Mouse (Mus musculus) midbrain, embryonic 10.5 days (tissue): ENCODE results near the gene Pak7. TPM values are rescaled to one million over a fixed set of nuclear protein-coding genes. Genes with fewer than 3 reads are reported as not detected.
"Not testable (repeated sequence)": the region's sequence is repeated elsewhere in the genome, so short reads cannot be mapped to it uniquely, and the experiment has no call there.

ENCODE experiments used
- DNase-seq: peaks from one replicate; pipeline ENCODE4 v3.0.0-alpha.2; 2017; ENCODE audit warnings: low spot score
- H3K27ac ChIP-seq: fragments of 300-500 bp; sonication (generic); replicated peaks from 2 replicates; pipeline ENCODE4 v1.5.1; 2016; ENCODE audit warnings: mild to moderate bottlenecking
- H3K27me3 ChIP-seq: fragments of 300-500 bp; sonication (generic); 2 replicates; pipeline ENCODE4 v1.6.1; 2016; ENCODE audit warnings: low read depth, mild to moderate bottlenecking; ENCODE audit not compliant: poor library complexity, severe bottlenecking
- H3K36me3 ChIP-seq: fragments of 300-500 bp; sonication (generic); 2 replicates; pipeline ENCODE4 v1.6.1; 2016; ENCODE audit warnings: mild to moderate bottlenecking, moderate library complexity
- H3K4me1 ChIP-seq: fragments of 300-500 bp; sonication (generic); 2 replicates; pipeline ENCODE4 v1.6.1; 2016
- H3K4me3 ChIP-seq: fragments of 300-500 bp; sonication (generic); 2 replicates; pipeline ENCODE4 v1.5.1; 2016; ENCODE audit warnings: mild to moderate bottlenecking, moderate library complexity
- H3K9me3 ChIP-seq: fragments of 300-500 bp; sonication (generic); replicated peaks from 2 replicates; pipeline ENCODE4 v1.6.1; 2016; ENCODE audit warnings: mild to moderate bottlenecking
- WGBS: fragments of 180-500 bp; shearing (Covaris S2); methylation state at CpG from one replicate; pipeline ENCODE4 v1.1.7; 2016; 5-methylcytosine and 5-hydroxymethylcytosine counted together
- polyA plus RNA-seq: library from polyadenylated mRNA; unstranded; fragments of >200 nt; fragmentation: Nextera tagmentation; extraction: Ambion mirVana; gene quantifications from 2 replicates; pipeline ENCODE4 v1.2.1, GENCODE M21; 2016

Pak7 gene
- polyA plus RNA-seq, 1 experiment from 2014 or later, result 2.9 TPM

GRCm38 (mm10) chr2:136325646-136326045 is 62.1 kb downstream of the Pak7 start:
- H3K27ac ChIP-seq, result no peak overlapping the region
- WGBS, result 88% methylated on average over 4 of the region's 4 CpGs

DNA sequence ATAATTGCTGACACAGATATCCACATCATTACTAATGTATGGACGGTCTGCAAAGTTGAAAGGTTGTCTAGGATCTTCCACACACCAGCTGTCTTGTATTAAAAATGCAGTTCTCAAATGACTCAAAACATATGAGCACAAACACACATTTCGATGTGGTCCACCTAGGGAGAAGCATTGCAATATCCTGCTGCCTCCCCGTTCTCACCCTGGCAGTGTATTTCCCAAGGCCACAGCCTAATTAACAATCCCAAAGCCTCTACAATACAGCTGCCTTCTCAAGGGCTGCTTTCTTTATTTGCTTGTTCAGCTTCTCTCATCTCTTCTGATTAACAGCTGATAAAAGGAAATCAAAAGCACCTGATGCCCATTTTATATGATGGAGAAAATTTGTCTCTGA is 78.5 kb downstream of the Pak7 start:
- no peaks in the 10 kb centered on the region for H3K4me1 ChIP-seq
- no peaks in the 10 kb centered on the region for H3K9me3 ChIP-seq
- H3K36me3 ChIP-seq, result no peaks in the 10 kb centered on the region
- H3K27me3 ChIP-seq, result no peaks in the 10 kb centered on the region
- 74% methylated on average over 3 of the region's 3 CpGs for WGBS
- no peak overlapping the region for H3K4me3 ChIP-seq
- H3K27ac ChIP-seq, result no peak overlapping the region
- DNase-seq, result no peak

More at GRCm38 (mm10) chr2:136325646-136326045, 62.1 kb downstream of the Pak7 start:
- Histone ChIP-seq H3K4me1 (no peaks in the 10 kb centered on the region), H3K4me3 (no peak overlapping the region), H3K36me3 (no peaks in the 10 kb centered on the region), H3K27me3 (no peaks in the 10 kb centered on the region), H3K9me3 (no peaks in the 10 kb centered on the region)
- DNase-seq, result no peak

GRCm38 (mm10) chr2:136308743-136309142 is 79.0 kb downstream of the Pak7 start:
- no peaks in the 10 kb centered on the region for H3K36me3 ChIP-seq
- H3K27ac ChIP-seq, result no peak overlapping the region
- no peaks in the 10 kb centered on the region for H3K4me1 ChIP-seq
- H3K4me3 ChIP-seq, result no peak overlapping the region
- no peaks in the 10 kb centered on the region for H3K27me3 ChIP-seq
- no peaks in the 10 kb centered on the region for H3K9me3 ChIP-seq
- 84% methylated on average over 4 of the region's 4 CpGs for WGBS
- DNase-seq, result no peak

- no peaks in the 10 kb centered on the region for H3K9me3 ChIP-seq
- no peaks in the 10 kb centered on the region for H3K27me3 ChIP-seq
- H3K4me1 ChIP-seq, result no peaks in the 10 kb centered on the region
- no peak overlapping the region for H3K4me3 ChIP-seq
- H3K27ac ChIP-seq, result no peak overlapping the region
- H3K36me3 ChIP-seq, result no peaks in the 10 kb centered on the region
- 76% methylated on average over 2 of the region's 2 CpGs for WGBS
- no peak for DNase-seq
Measured at GRCm38 (mm10) chr2:136302201-136302600, 85.6 kb downstream of the Pak7 start.

DNA sequence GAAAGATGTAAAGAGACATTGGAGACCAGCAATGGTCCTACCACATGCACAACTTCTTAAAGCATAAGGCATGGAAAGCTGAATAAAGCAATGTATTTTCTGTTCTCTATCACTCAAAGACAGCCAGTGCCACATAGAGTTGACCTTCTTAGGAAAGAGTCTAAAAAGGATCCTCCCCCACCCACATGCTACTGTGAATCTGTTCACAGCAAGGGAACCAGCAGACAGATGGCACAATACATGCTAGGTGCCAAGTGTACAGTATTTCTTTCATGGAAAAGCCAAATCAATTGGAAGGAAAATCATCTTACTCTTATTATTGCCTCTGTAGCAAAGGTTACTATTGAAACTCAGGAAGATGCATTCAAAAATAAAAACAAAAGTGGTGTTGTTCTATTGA is 86.4 kb downstream of the Pak7 start:
- Histone ChIP-seq H3K4me1 (no peaks in the 10 kb centered on the region), H3K9me3 (no peaks in the 10 kb centered on the region), H3K4me3 (no peak overlapping the region), H3K36me3 (no peaks in the 10 kb centered on the region), H3K27me3 (no peaks in the 10 kb centered on the region), H3K27ac (no peak overlapping the region)
- no peak for DNase-seq

DNA sequence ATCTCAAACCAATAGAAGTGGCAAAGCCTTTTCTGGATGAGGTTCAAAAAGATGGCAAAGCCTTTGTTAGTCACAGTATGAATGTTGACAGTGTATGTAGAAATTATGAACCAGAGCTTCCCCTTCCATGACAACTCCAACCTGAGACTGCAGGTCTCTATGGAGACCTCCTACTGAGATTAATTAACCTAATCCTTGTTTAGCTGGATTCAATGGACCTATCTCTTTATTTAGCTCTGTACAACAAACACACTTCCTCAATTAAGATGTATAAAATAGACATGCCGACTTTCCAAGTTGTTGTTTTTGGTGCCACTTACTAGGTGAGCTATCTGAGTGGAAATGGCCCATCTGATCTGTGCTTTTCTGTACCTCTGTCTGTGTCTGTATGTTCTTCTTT is 90.4 kb downstream of the Pak7 start:
- Histone ChIP-seq H3K4me3 (no peak overlapping the region), H3K36me3 (no peaks in the 10 kb centered on the region), H3K27ac (no peak overlapping the region), H3K4me1 (no peaks in the 10 kb centered on the region), H3K9me3 (no peaks in the 10 kb centered on the region), H3K27me3 (no peaks in the 10 kb centered on the region)
- no peak for DNase-seq
- WGBS, result 61% methylated on average over 1 of the region's 1 CpGs

- Histone ChIP-seq H3K27me3 (no peaks in the 10 kb centered on the region), H3K36me3 (no peaks in the 10 kb centered on the region), H3K4me1 (no peaks in the 10 kb centered on the region), H3K27ac (no peak overlapping the region), H3K4me3 (no peak overlapping the region), H3K9me3 (no peaks in the 10 kb centered on the region)
- 72% methylated on average over 1 of the region's 1 CpGs for WGBS
- DNase-seq, result no peak
Measured at GRCm38 (mm10) chr2:136282043-136282442, 105.7 kb downstream of the Pak7 start.

GRCm38 (mm10) chr2:136241960-136242359 is 145.8 kb downstream of the Pak7 start:
- H3K4me3 ChIP-seq, H3K27me3 ChIP-seq, DNase-seq, H3K27ac ChIP-seq, H3K4me1 ChIP-seq, H3K36me3 ChIP-seq, H3K9me3 ChIP-seq: not testable (repeated sequence)
- whole genome bisulfite sequencing, result 88% methylated on average over 4 of the region's 4 CpGs

GRCm38 (mm10) chr2:136231228-136231627 is 156.5 kb downstream of the Pak7 start:
- WGBS, result 93% methylated on average over 8 of the region's 8 CpGs
- Histone ChIP-seq H3K4me1 (no peaks in the 10 kb centered on the region), H3K36me3 (no peaks in the 10 kb centered on the region), H3K9me3 (no peaks in the 10 kb centered on the region), H3K4me3 (no peak overlapping the region), H3K27ac (no peak overlapping the region), H3K27me3 (no peaks in the 10 kb centered on the region)
- DNase-seq, result no peak

DNA sequence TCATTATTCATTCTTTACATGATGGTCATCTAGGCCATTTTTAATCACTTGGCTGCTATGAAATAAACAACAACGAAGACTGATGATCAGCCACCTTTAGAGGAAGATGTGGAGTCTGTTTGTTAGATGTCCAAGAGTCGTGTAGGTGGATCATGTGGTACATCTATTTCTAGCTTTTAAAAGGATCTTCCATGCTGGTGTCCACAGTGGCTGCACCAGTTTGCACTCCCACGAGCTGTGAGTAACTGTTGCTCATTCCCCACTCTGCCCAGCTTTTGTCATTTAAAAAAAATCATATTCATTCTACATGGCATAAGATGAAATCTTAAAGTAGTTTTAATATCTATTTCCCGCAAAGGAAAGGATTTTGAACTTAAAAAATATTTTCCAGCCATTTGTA is 183.7 kb downstream of the Pak7 start:
- 83% methylated on average over 4 of the region's 4 CpGs for WGBS
- Histone ChIP-seq H3K9me3 (no peaks in the 10 kb centered on the region), H3K27me3 (no peaks in the 10 kb centered on the region), H3K36me3 (no peaks in the 10 kb centered on the region), H3K4me1 (no peaks in the 10 kb centered on the region), H3K4me3 (no peak overlapping the region), H3K27ac (no peak overlapping the region)
- no peak for DNase-seq

- H3K4me3 ChIP-seq, result no peak overlapping the region
- 77% methylated on average over 3 of the region's 3 CpGs for WGBS
- no peaks in the 10 kb centered on the region for H3K27me3 ChIP-seq
- H3K4me1 ChIP-seq, result no peaks in the 10 kb centered on the region
- no peak for DNase-seq
- no peaks in the 10 kb centered on the region for H3K9me3 ChIP-seq
- no peaks in the 10 kb centered on the region for H3K36me3 ChIP-seq
- no peak overlapping the region for H3K27ac ChIP-seq
Measured at GRCm38 (mm10) chr2:136175030-136175429, 212.7 kb downstream of the Pak7 start.

DNA sequence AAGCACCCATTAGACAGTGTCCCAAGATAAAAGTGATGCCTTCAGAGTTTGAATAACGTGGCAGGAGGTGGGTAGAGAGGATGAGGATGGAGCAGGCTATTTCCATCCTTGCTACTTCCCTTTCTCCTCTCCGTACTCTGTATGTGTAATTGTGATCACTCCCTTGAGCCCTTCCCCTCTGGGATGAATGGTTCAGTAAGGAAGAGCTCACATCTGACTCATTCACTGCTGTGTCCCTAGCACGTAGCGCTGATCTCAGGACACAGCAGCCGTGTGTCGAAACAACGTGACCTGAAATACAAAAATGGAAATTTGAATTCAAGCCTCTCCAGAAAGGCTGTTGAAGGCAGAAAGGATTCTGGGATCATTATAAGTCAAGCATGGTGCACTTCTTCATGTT is 237.0 kb downstream of the Pak7 start:
- no peaks in the 10 kb centered on the region for H3K27me3 ChIP-seq
- peak overlapping the region; percentile 70 for H3K27ac ChIP-seq
- H3K36me3 ChIP-seq, result no peaks in the 10 kb centered on the region
- no peaks in the 10 kb centered on the region for H3K9me3 ChIP-seq
- peaks cover 13% of the 10 kb centered on the region for H3K4me1 ChIP-seq
- H3K4me3 ChIP-seq, result no peak overlapping the region
- WGBS, result 88% methylated on average over 7 of the region's 7 CpGs
- DNase-seq, result no peak

DNA sequence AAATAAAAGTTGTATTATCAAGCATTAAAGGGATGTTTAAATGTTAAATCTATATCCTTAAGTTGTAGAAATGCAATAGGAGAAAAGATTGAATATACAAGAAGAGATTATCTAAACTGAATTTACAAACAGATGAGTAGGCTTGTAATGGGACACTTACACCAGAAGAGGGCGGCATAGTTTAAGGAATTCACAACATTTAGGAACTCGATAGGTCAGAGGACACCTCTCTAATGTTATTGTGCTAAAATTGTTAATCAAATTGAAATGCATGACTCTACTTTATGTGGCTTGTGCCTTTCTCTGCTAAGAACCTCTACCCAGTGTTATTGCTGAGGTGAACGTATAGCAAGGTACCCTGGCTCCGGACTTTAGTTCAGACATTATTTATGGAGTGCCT is 238.2 kb downstream of the Pak7 start:
- 46% methylated on average over 4 of the region's 4 CpGs for WGBS
- H3K9me3 ChIP-seq, result no peaks in the 10 kb centered on the region
- DNase-seq, result peak; percentile 27
- no peaks in the 10 kb centered on the region for H3K27me3 ChIP-seq
- no peak overlapping the region for H3K27ac ChIP-seq
- H3K36me3 ChIP-seq, result no peaks in the 10 kb centered on the region
- H3K4me3 ChIP-seq, result no peak overlapping the region
- peaks cover 13% of the 10 kb centered on the region for H3K4me1 ChIP-seq

- Histone ChIP-seq H3K27me3 (no peaks in the 10 kb centered on the region), H3K27ac (no peak overlapping the region), H3K9me3 (no peaks in the 10 kb centered on the region), H3K4me1 (peaks cover 13% of the 10 kb centered on the region), H3K4me3 (0 out of 2 replicates have a peak overlapping the region, but pooled peaks have one; percentile 22), H3K36me3 (no peaks in the 10 kb centered on the region)
- DNase-seq, result peak; percentile 78
- WGBS, result 4% methylated on average over 6 of the region's 6 CpGs
Measured at GRCm38 (mm10) chr2:136148999-136149398, 238.8 kb downstream of the Pak7 start.
